Mouse (Mus musculus): ENCODE data around the gene Hmgcl.

Hmgcl gene

GRCm38 (mm10) chr4:135928376-135928775 is 17.9 kb upstream of the Hmgcl start:
- no peak for DNase-seq

GRCm38 (mm10) chr4:135929405-135929804 is 16.8 kb upstream of the Hmgcl start:
- DNase-seq = no peak

- DNase-seq = no peak
Measured at GRCm38 (mm10) chr4:135929828-135930227, 16.4 kb upstream of the Hmgcl start.

- DNase-seq = no peak
Measured at GRCm38 (mm10) chr4:135930239-135930638, 16.0 kb upstream of the Hmgcl start.

- DNase-seq = peak; percentile 56
Measured at GRCm38 (mm10) chr4:135931832-135932231, 14.4 kb upstream of the Hmgcl start.

- no peak for DNase-seq
Measured at GRCm38 (mm10) chr4:135934708-135935500, 11.3 kb upstream of the Hmgcl start.

- no peak for DNase-seq
Measured at GRCm38 (mm10) chr4:135935502-135935901, 10.7 kb upstream of the Hmgcl start.

- DNase-seq = no peak
Measured at GRCm38 (mm10) chr4:135938858-135939257, 7.4 kb upstream of the Hmgcl start.

GRCm38 (mm10) chr4:135941026-135941425 is 5.2 kb upstream of the Hmgcl start:
- DNase-seq = peak; percentile 26

- no peak for DNase-seq
Measured at GRCm38 (mm10) chr4:135942193-135942592, 4.1 kb upstream of the Hmgcl start.

GRCm38 (mm10) chr4:135943389-135943788 is 2.9 kb upstream of the Hmgcl start:
- no peak for DNase-seq

- no peak for DNase-seq
Measured at GRCm38 (mm10) chr4:135945706-135946105, 542 bp upstream of the Hmgcl start.

GRCm38 (mm10) chr4:135946659-135947301 is 532 bp downstream of the Hmgcl start:
- DNase-seq = no peak

- no peak for DNase-seq
Measured at GRCm38 (mm10) chr4:135948142-135948541, 1.9 kb downstream of the Hmgcl start.

GRCm38 (mm10) chr4:135949475-135949874 is 3.2 kb downstream of the Hmgcl start:
- no peak for DNase-seq

- DNase-seq = no peak
Measured at GRCm38 (mm10) chr4:135949911-135950310, 3.7 kb downstream of the Hmgcl start.

GRCm38 (mm10) chr4:135950365-135950764 is 4.1 kb downstream of the Hmgcl start:
- DNase-seq = no peak

GRCm38 (mm10) chr4:135951505-135951904 is 5.3 kb downstream of the Hmgcl start:
- DNase-seq = no peak

- no peak for DNase-seq
Measured at GRCm38 (mm10) chr4:135953179-135953578, 6.9 kb downstream of the Hmgcl start.

GRCm38 (mm10) chr4:135954241-135954640 is 8.0 kb downstream of the Hmgcl start:
- peak; percentile 79 for DNase-seq

- no peak for DNase-seq
Measured at GRCm38 (mm10) chr4:135955886-135956285, 9.6 kb downstream of the Hmgcl start.

- DNase-seq = no peak
Measured at GRCm38 (mm10) chr4:135958354-135958753, 12.1 kb downstream of the Hmgcl start.

- DNase-seq = peak; percentile 87
Measured at GRCm38 (mm10) chr4:135960717-135961116, 14.5 kb downstream of the Hmgcl start.

- no peak for DNase-seq
Measured at GRCm38 (mm10) chr4:135961709-135962108, 15.5 kb downstream of the Hmgcl start.

Measured in thymus, postnatal 14 days (tissue).